Mouse (Mus musculus): ENCODE measurements around the gene Copz1. TPM values are rescaled to one million over a fixed set of nuclear protein-coding genes. Genes with fewer than 3 reads are reported as not detected.

Copz1 gene
- polyA plus RNA-seq, 1 experiment from 2014 or later, result 265 TPM

DNA sequence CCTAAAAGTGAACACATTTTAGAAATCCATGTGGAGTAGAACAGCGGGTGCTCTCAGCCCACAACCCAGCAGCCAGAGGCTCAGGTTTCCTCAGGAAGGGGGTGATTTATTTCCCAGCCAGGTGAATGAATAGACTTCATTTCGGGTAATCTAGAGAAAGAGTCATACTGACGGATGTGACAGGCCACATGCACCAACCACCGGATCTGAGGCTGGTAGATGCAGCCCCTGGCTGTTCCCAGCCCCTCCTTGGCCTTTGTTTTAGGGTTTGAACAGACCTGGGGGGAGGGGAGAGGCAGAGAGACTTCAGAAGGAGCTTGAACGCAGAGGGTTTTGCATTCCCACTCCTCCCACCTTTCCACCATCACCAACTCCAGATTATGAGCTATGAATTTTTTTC is 23.3 kb downstream of the Copz1 start:
- Histone ChIP-seq H3K27me3 (ENCODE audit: control insufficient read depth, insufficient read depth, low read length) (no peaks in the 10 kb centered on the region), H3K36me3 (ENCODE audit: control insufficient read depth, insufficient read depth, low read length) (peaks cover 21% of the 10 kb centered on the region), H3K4me3 (replicated peaks; ENCODE audit: low read length) (no peak overlapping the region), H3K4me2 (ENCODE audit: low read depth, low read length) (no peak overlapping the region), H3K27ac (ENCODE audit: low read length) (no peak overlapping the region), H3K4me1 (ENCODE audit: control insufficient read depth, insufficient read depth, low read length) (peaks cover 13% of the 10 kb centered on the region; the same call in 1 of the 2 replicates), H3K9me3 (replicated peaks; ENCODE audit: control insufficient read depth, low read length) (no peaks in the 10 kb centered on the region), H3K9ac (ENCODE audit: low read length) (no peak overlapping the region)
- WGBS, result 22% methylated on average over 5 of the region's 5 CpGs
- ATAC-seq (ENCODE audit: insufficient read depth, low FRiP score), result no peak

DNA sequence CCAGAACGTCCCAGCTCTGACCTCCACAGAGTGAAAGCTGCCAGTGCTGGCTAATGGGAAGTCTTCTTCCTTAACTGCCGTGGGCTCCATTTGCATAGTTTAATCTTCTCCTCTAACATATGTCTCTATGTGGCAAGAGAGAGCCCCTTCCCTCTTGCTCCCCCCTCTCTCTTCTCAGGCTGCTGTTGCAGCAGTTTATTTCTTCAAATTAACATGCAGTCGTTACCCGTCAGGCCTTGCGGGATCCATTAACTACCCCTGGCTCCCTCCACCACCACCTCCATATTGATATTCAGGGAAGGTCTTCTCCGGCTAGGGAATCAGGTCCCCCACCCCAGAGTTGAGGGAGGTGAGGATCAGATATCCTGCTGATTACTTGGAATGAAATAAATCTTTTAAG is 24.8 kb downstream of the Copz1 start:
- Histone ChIP-seq H3K4me1 (ENCODE audit: control insufficient read depth, insufficient read depth, low read length) (peaks cover 26% of the 10 kb centered on the region), H3K36me3 (ENCODE audit: control insufficient read depth, insufficient read depth, low read length) (peaks cover 11% of the 10 kb centered on the region; the same call in 1 of the 2 replicates), H3K9me3 (replicated peaks; ENCODE audit: control insufficient read depth, low read length) (no peaks in the 10 kb centered on the region), H3K27me3 (ENCODE audit: control insufficient read depth, insufficient read depth, low read length) (no peaks in the 10 kb centered on the region), H3K27ac (ENCODE audit: low read length) (no peak overlapping the region), H3K4me3 (replicated peaks; ENCODE audit: low read length) (no peak overlapping the region), H3K4me2 (ENCODE audit: low read depth, low read length) (no peak overlapping the region), H3K9ac (ENCODE audit: low read length) (no peak overlapping the region)
- WGBS, result 63% methylated on average over 6 of the region's 6 CpGs
- ATAC-seq (ENCODE audit: insufficient read depth, low FRiP score), result no peak

DNA sequence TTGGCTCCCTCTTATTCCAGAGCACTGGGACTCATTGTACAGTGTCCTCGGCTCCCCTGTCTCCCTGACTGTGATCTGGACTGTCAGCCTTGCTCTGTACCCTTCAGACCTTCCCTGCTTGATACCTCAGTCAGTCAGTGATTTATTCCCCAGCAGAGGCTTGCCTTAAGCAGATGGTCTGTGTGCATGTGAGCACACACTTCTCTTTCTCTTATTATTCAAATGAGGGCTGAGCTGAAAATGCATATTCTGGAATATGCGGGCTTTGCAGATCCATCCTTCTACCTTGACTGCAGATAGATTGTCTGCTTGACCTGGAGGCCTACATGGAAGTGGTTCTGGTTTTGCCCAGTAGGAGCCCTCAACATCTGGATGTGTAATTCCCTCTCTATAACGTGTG is 25.5 kb downstream of the Copz1 start:
- no peaks in the 10 kb centered on the region for H3K27me3 ChIP-seq (ENCODE audit: control insufficient read depth, insufficient read depth, low read length)
- no peaks in the 10 kb centered on the region for H3K9me3 ChIP-seq (replicated peaks; ENCODE audit: control insufficient read depth, low read length)
- no peak overlapping the region for H3K27ac ChIP-seq (ENCODE audit: low read length)
- H3K9ac ChIP-seq (ENCODE audit: low read length), result no peak overlapping the region
- H3K36me3 ChIP-seq (ENCODE audit: control insufficient read depth, insufficient read depth, low read length), result 0 out of 2 replicates have a peak, but pooled peaks cover 6% of the 10 kb centered on the region
- no peak overlapping the region for H3K4me2 ChIP-seq (ENCODE audit: low read depth, low read length)
- H3K4me1 ChIP-seq (ENCODE audit: control insufficient read depth, insufficient read depth, low read length), result peaks cover 33% of the 10 kb centered on the region
- no peak for ATAC-seq (ENCODE audit: insufficient read depth, low FRiP score)
- no peak overlapping the region for H3K4me3 ChIP-seq (replicated peaks; ENCODE audit: low read length)
- 75% methylated on average over 3 of the region's 3 CpGs for WGBS

DNA sequence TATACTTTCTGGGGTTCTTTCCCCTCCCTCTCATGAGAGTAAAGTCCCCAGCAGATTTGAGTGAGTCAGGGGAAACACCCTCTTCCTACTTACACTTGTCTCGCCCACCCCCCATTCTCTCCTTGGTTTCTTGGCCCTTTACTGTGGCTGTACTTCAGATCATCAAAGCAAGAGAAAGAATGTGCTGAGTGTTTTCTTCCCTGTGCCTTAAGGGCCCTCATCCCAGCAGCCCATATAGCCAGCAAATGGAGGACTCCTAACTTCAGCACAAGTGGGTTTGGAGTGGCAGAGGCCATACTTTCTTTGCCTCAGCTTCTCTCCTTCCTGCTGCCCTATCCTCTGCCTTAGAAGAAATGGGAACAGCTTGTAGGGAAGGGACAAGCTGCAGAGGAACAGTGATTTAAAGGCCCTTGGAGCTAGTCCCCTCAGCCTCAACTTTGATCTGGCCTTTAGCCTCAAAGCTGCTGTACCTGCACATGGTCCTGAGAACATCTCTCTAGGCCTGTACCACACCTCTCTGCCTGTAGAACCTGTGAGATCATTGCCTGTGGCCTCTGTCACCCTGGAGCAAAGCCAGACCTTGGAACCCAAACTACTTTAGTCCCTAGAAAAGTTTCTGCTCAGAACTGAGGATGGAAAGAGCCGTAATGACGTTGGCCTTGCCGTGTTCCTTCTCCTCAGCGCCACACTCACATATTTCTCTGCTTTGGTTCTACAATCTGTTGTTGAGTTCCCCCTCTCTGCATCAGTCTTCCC is 26.5 kb downstream of the Copz1 start:
- Histone ChIP-seq H3K4me3 (replicated peaks; ENCODE audit: low read length) (no peak overlapping the region), H3K27ac (ENCODE audit: low read length) (peak overlapping the region; percentile 73), H3K4me1 (ENCODE audit: control insufficient read depth, insufficient read depth, low read length) (peaks cover 42% of the 10 kb centered on the region), H3K9me3 (replicated peaks; ENCODE audit: control insufficient read depth, low read length) (no peaks in the 10 kb centered on the region), H3K36me3 (ENCODE audit: control insufficient read depth, insufficient read depth, low read length) (no peaks in the 10 kb centered on the region), H3K4me2 (ENCODE audit: low read depth, low read length) (no peak overlapping the region), H3K9ac (ENCODE audit: low read length) (no peak overlapping the region), H3K27me3 (ENCODE audit: control insufficient read depth, insufficient read depth, low read length) (no peaks in the 10 kb centered on the region)
- 74% methylated on average over 5 of the region's 5 CpGs for WGBS
- no peak for ATAC-seq (ENCODE audit: insufficient read depth, low FRiP score)

DNA sequence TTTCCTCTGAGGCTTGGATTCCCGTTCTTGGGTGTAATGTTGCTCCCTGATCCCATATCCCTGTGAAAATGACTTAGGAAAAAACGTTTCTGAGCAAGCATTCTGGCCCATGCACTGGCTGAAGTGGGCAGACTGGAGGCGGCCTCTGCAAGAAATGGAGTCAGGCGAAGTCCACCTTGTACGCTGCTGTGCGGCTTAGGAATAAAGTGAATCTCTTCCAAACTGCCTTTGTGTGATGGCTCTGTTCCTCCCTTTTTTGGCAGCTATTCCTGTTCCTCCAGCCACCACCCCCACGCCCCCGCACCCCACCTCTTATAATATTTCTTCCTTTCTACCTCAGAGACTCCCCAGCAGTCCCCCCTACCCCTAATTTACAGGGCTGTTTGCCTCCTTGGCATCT is 27.1 kb downstream of the Copz1 start:
- no peak overlapping the region for H3K4me3 ChIP-seq (replicated peaks; ENCODE audit: low read length)
- peak overlapping the region; percentile 41 for H3K4me2 ChIP-seq (ENCODE audit: low read depth, low read length)
- 0 out of 2 replicates have a peak overlapping the region, but pooled peaks have one; percentile 44 for H3K9ac ChIP-seq (ENCODE audit: low read length)
- H3K36me3 ChIP-seq (ENCODE audit: control insufficient read depth, insufficient read depth, low read length), result no peaks in the 10 kb centered on the region
- no peaks in the 10 kb centered on the region for H3K27me3 ChIP-seq (ENCODE audit: control insufficient read depth, insufficient read depth, low read length)
- peaks cover 48% of the 10 kb centered on the region for H3K4me1 ChIP-seq (ENCODE audit: control insufficient read depth, insufficient read depth, low read length)
- H3K9me3 ChIP-seq (replicated peaks; ENCODE audit: control insufficient read depth, low read length), result no peaks in the 10 kb centered on the region
- 52% methylated on average over 8 of the region's 8 CpGs for WGBS
- ATAC-seq (ENCODE audit: insufficient read depth, low FRiP score), result 0 out of 2 replicates have a peak, but pooled peaks have one; percentile 3
- H3K27ac ChIP-seq (ENCODE audit: low read length), result peak overlapping the region; percentile 73

DNA sequence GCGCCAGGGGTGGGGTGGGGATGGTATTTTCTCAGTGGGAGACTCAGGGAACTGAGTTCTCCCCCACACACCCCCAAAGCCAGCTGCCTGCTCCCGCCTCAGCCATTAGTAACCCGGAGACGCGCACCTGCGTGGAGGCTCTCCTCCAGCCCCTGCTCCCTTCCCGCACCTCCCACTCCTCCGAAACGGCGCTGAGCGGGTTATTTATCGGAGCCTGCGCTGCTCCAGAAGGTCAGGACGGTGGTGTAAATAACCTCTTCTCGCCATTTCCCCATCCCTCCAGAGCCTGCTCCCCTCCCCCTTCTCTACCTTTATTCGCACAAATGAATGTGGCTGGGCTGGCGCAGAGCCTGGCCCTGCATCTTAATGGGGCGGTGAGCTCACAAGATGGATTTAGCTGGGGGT is 27.6 kb downstream of the Copz1 start:
- Histone ChIP-seq H3K9ac (ENCODE audit: low read length) (0 out of 2 replicates have a peak overlapping the region, but pooled peaks have one; percentile 44), H3K4me1 (ENCODE audit: control insufficient read depth, insufficient read depth, low read length) (peaks cover 49% of the 10 kb centered on the region), H3K36me3 (ENCODE audit: control insufficient read depth, insufficient read depth, low read length) (no peaks in the 10 kb centered on the region), H3K27me3 (ENCODE audit: control insufficient read depth, insufficient read depth, low read length) (no peaks in the 10 kb centered on the region), H3K27ac (ENCODE audit: low read length) (peak overlapping the region; percentile 73), H3K9me3 (replicated peaks; ENCODE audit: control insufficient read depth, low read length) (no peaks in the 10 kb centered on the region), H3K4me3 (replicated peaks; ENCODE audit: low read length) (0 out of 2 replicates have a peak overlapping the region, but pooled peaks have one; percentile 4), H3K4me2 (ENCODE audit: low read depth, low read length) (peak overlapping the region; percentile 41)
- 17% methylated on average over 18 of the region's 18 CpGs for WGBS
- ATAC-seq (ENCODE audit: insufficient read depth, low FRiP score), result peak; percentile 4; the same call in 1 of the 2 replicates

DNA sequence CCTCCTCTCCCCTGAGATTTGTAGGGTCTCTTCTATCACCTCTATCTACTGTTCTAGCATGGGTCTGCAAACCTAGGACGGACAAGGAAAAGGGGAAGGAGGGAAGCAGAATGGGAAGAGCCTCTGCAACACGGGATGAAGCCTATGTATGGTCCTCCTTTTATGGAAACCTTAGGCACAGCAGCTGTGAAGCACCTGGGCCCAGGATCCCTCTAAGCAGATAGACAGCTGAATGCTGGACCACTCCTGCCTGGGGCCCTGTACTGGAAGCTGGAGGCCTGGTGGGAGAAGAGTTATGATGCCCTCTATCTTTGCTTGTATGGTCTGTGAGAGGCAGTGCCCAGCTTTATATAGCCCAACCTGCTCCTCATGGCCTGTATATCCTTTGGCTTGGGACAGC is 28.0 kb downstream of the Copz1 start:
- H3K4me3 ChIP-seq (replicated peaks; ENCODE audit: low read length), result 0 out of 2 replicates have a peak overlapping the region, but pooled peaks have one; percentile 4
- H3K9ac ChIP-seq (ENCODE audit: low read length), result peak overlapping the region; percentile 44; the same call in 1 of the 2 replicates
- H3K27me3 ChIP-seq (ENCODE audit: control insufficient read depth, insufficient read depth, low read length), result no peaks in the 10 kb centered on the region
- no peaks in the 10 kb centered on the region for H3K9me3 ChIP-seq (replicated peaks; ENCODE audit: control insufficient read depth, low read length)
- H3K4me1 ChIP-seq (ENCODE audit: control insufficient read depth, insufficient read depth, low read length), result peaks cover 49% of the 10 kb centered on the region
- WGBS, result 26% methylated on average over 2 of the region's 2 CpGs
- H3K4me2 ChIP-seq (ENCODE audit: low read depth, low read length), result peak overlapping the region; percentile 41
- H3K36me3 ChIP-seq (ENCODE audit: control insufficient read depth, insufficient read depth, low read length), result no peaks in the 10 kb centered on the region
- ATAC-seq (ENCODE audit: insufficient read depth, low FRiP score), result no peak
- H3K27ac ChIP-seq (ENCODE audit: low read length), result peak overlapping the region; percentile 73

DNA sequence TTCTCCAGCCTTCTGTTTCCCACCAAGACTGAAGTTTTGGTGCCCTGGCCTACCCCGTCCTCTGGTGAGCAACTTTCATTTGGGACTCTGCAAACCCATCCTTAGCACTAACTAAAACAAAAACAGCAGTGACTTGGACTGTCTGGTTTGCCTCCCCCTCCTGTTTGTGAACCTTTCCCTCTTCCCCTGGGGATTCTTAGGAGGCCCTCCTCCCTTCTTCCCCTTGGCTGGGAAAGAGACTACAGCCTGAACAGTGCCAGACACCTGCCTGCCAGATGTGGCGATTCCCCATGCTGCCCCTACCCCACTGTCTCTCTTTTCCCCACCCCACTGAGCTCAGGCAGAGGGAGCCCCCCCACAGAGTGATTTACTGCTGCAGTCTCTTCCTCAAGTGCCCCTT is 28.5 kb downstream of the Copz1 start:
- Histone ChIP-seq H3K27me3 (ENCODE audit: control insufficient read depth, insufficient read depth, low read length) (no peaks in the 10 kb centered on the region), H3K36me3 (ENCODE audit: control insufficient read depth, insufficient read depth, low read length) (no peaks in the 10 kb centered on the region), H3K27ac (ENCODE audit: low read length) (peak overlapping the region; percentile 73), H3K9me3 (replicated peaks; ENCODE audit: control insufficient read depth, low read length) (no peaks in the 10 kb centered on the region), H3K9ac (ENCODE audit: low read length) (no peak overlapping the region), H3K4me2 (ENCODE audit: low read depth, low read length) (no peak overlapping the region), H3K4me1 (ENCODE audit: control insufficient read depth, insufficient read depth, low read length) (peaks cover 54% of the 10 kb centered on the region), H3K4me3 (replicated peaks; ENCODE audit: low read length) (no peak overlapping the region)
- WGBS, result 31% methylated on average over 2 of the region's 2 CpGs
- no peak for ATAC-seq (ENCODE audit: insufficient read depth, low FRiP score)

DNA sequence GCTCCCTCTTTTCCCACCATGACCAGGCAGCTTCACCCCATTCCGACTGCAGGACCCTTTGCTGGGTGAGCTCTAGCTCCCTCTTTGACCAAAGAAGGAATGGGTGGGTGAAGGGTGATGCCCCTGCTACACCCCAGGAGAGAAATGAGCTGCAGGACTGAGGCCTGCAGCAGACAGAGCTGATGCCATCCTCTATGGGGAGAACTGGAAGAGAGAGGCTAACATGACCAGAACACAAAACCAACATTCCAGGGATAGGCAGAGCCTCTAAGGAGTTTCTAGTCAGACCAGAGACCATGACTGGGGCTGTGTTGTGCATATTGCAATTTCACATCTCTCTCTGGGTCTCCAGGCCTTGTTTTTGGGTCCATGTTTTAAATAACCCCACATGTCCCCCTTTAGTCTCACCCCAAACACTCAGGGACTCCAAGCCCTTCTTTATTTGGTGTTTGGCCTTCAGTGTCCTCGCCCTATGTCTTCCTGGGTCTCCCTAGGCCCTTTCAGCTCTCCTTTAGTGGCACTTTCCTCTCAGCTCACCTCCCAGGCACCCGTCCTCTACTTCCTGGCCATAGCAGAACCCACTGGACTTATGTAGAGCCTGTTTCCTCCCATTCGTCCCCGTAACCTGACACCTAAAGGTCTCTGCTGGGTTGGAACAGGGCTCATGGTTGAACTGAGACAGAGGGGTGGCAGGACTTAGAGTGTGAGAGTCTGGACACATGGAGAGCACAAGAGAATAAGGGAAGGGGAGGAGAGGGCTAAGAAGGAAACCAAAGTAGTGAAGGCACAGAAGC is 29.2 kb downstream of the Copz1 start:
- H3K27me3 ChIP-seq (ENCODE audit: control insufficient read depth, insufficient read depth, low read length), result no peaks in the 10 kb centered on the region
- no peak for ATAC-seq (ENCODE audit: insufficient read depth, low FRiP score)
- peaks cover 61% of the 10 kb centered on the region for H3K4me1 ChIP-seq (ENCODE audit: control insufficient read depth, insufficient read depth, low read length)
- H3K36me3 ChIP-seq (ENCODE audit: control insufficient read depth, insufficient read depth, low read length), result no peaks in the 10 kb centered on the region
- no peaks in the 10 kb centered on the region for H3K9me3 ChIP-seq (replicated peaks; ENCODE audit: control insufficient read depth, low read length)
- peak overlapping the region; percentile 73 for H3K27ac ChIP-seq (ENCODE audit: low read length)
- H3K9ac ChIP-seq (ENCODE audit: low read length), result peak overlapping the region; percentile 47; the same call in 1 of the 2 replicates
- H3K4me2 ChIP-seq (ENCODE audit: low read depth, low read length), result no peak overlapping the region
- H3K4me3 ChIP-seq (replicated peaks; ENCODE audit: low read length), result no peak overlapping the region
- WGBS, result 33% methylated on average over 5 of the region's 5 CpGs

Measured in stomach, embryonic 16.5 days (tissue).